Comparison of ENCODE assay signal across 20 mouse cellular contexts in the genomic region with DNA sequence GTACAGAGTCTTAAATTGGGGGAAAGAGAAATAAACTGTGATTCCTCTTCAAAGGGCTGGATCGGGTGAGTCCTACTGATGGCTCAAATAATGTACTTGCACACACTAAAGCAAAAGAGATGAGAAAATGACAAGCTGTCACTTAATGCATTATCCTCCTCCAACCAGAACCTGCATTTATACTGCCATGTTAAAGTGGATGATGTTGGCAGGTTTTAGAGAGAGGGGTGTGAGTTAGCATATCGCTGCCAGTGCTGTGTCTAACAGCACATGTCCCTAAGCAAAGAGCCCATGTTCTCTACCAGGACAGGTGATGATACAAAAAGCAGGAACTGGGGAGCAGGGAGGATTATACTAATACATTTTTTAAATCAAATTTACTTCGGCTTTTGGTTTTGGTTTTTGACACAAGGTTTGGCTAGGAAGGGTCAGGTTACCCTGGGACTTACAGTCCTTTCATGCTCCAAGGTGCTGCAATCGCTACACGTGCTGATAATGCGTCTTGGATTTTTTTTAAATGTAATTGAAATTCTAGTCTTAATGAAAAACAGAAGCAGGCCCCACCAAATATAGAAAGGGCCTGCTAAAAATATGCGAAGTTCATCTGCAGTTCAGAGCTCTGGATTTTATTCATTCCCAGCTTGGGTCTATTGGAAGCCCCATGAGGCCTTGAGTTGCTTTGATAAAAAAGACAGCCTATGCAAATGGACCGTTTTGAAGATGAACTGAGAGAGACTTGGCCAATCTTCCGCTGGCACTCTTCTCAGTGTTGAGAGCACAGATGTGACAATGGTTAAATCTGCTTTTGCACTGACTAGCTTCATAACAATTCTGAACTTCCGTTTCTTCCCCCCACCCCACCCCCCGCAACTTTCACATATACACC. TPM values are rescaled to one million over a fixed set of nuclear protein-coding genes. Genes with fewer than 3 reads are reported as not detected.
A peak's percentile ranks its signal among the peaks of the same experiment; 100 is the strongest.
DNase-seq lines count a peak whose midpoint lies in the region; ATAC-seq and TF ChIP-seq lines count a peak whose summit lies in the region.
"Had no signal": no experiment of that assay in that cellular context is flagged by ENCODE, and none has a peak within 500 bp of the region (broad histone marks: within the 10 kb centered on the region; RNA-seq: fewer than 3 reads in every experiment).

No protein-coding gene starts in this region.

- WGBS in forebrain, embryonic 14.5 days, result 64% methylated on average over 11 of the region's 11 CpGs
- WGBS in forebrain, embryonic 10.5 days, result 59% methylated on average over 11 of the region's 11 CpGs
- WGBS in midbrain, embryonic 11.5 days, result 58% methylated on average over 11 of the region's 11 CpGs
- 62% methylated on average over 11 of the region's 11 CpGs for WGBS in midbrain, embryonic 10.5 days
- WGBS in forebrain, postnatal 0 days, result 47% methylated on average over 11 of the region's 11 CpGs

- H3K9me3 ChIP-seq in forebrain, embryonic 14.5 days (replicated peaks; ENCODE audit: control insufficient read depth, low read length), result no peaks in the 10 kb centered on the region
- no peaks in the 10 kb centered on the region for H3K9me3 ChIP-seq in forebrain, embryonic 10.5 days
- H3K9me3 ChIP-seq in midbrain, embryonic 11.5 days (ENCODE audit: control insufficient read depth, low read length), result no peaks in the 10 kb centered on the region
- no peaks in the 10 kb centered on the region for H3K9me3 ChIP-seq in midbrain, embryonic 10.5 days (replicated peaks)
- H3K9me3 ChIP-seq in forebrain, postnatal 0 days (ENCODE audit: low read length), result no peaks in the 10 kb centered on the region
- H3K9me3 ChIP-seq: embryonic facial prominence, embryonic 15.5 days; hindbrain, embryonic 15.5 days; liver, embryonic 15.5 days had no signal

- H3K4me1 ChIP-seq in forebrain, embryonic 14.5 days (ENCODE audit: control insufficient read depth, insufficient read depth, low read length), result no peaks in the 10 kb centered on the region
- peaks cover 11% of the 10 kb centered on the region for H3K4me1 ChIP-seq in forebrain, embryonic 10.5 days
- H3K4me1 ChIP-seq in midbrain, embryonic 11.5 days (ENCODE audit: control insufficient read depth, insufficient read depth, low read length), result peaks cover 4% of the 10 kb centered on the region
- H3K4me1 ChIP-seq in midbrain, embryonic 10.5 days, result peaks cover 10% of the 10 kb centered on the region
- no peaks in the 10 kb centered on the region for H3K4me1 ChIP-seq in forebrain, postnatal 0 days (ENCODE audit: insufficient read depth)
- H3K4me1 ChIP-seq: hindbrain, embryonic 15.5 days; liver, embryonic 15.5 days had no signal

- DNase-seq in forebrain, embryonic 14.5 days (ENCODE audit: low spot score), result peak; percentile 36
- DNase-seq in forebrain, embryonic 10.5 days (ENCODE audit: extremely low spot score, low spot score), result no peak
- DNase-seq in midbrain, embryonic 11.5 days (ENCODE audit: low spot score, missing footprints), result no peak
- DNase-seq in midbrain, embryonic 10.5 days (ENCODE audit: low spot score), result no peak
- no peak for DNase-seq in forebrain, postnatal 0 days
- no peak for DNase-seq in thymus, postnatal 4 days
- no peak for DNase-seq in B cell, adult 2 months
- DNase-seq in cerebellum, postnatal 14 days, result no peak
- DNase-seq: adrenal gland, postnatal 25 days; cerebellum, adult 8-10 months; gastrocnemius, postnatal 25 days; kidney, adult 11 months; left cerebral cortex, postnatal 4 days had no signal

- no peak overlapping the region for H3K27ac ChIP-seq in forebrain, embryonic 14.5 days (ENCODE audit: low read depth, low read length)
- H3K27ac ChIP-seq in forebrain, embryonic 10.5 days, result no peak overlapping the region
- no peak overlapping the region for H3K27ac ChIP-seq in midbrain, embryonic 11.5 days (ENCODE audit: low read depth, low read length)
- no peak overlapping the region for H3K27ac ChIP-seq in midbrain, embryonic 10.5 days (replicated peaks)
- no peak overlapping the region for H3K27ac ChIP-seq in forebrain, postnatal 0 days (ENCODE audit: low read depth, low read length)
- H3K27ac ChIP-seq: embryonic facial prominence, embryonic 15.5 days; hindbrain, embryonic 15.5 days; kidney, postnatal 0 days; layer of hippocampus, adult 2 months; liver, embryonic 15.5 days had no signal

- no peak overlapping the region for H3K4me2 ChIP-seq in forebrain, embryonic 14.5 days (ENCODE audit: low read length)
- H3K4me2 ChIP-seq in midbrain, embryonic 11.5 days, result no peak overlapping the region
- no peak overlapping the region for H3K4me2 ChIP-seq in forebrain, postnatal 0 days (ENCODE audit: low read depth)
- H3K4me2 ChIP-seq: embryonic facial prominence, embryonic 15.5 days; hindbrain, embryonic 15.5 days; liver, embryonic 15.5 days had no signal

- no peak for TF ChIP-seq CTCF in forebrain, postnatal 0 days (IDR thresholded peaks at IDR 0.05; ENCODE audit: low read depth)

- H3K9ac ChIP-seq in forebrain, embryonic 14.5 days (ENCODE audit: low read length), result no peak overlapping the region
- H3K9ac ChIP-seq in midbrain, embryonic 11.5 days (ENCODE audit: low read length), result no peak overlapping the region
- H3K9ac ChIP-seq in forebrain, postnatal 0 days, result no peak overlapping the region
- H3K9ac ChIP-seq: embryonic facial prominence, embryonic 15.5 days; hindbrain, embryonic 15.5 days; liver, embryonic 15.5 days had no signal

- no peaks in the 10 kb centered on the region for H3K36me3 ChIP-seq in forebrain, embryonic 14.5 days (ENCODE audit: control insufficient read depth, insufficient read depth, low read length)
- no peaks in the 10 kb centered on the region for H3K36me3 ChIP-seq in forebrain, embryonic 10.5 days (replicated peaks)
- H3K36me3 ChIP-seq in midbrain, embryonic 11.5 days (ENCODE audit: control insufficient read depth, insufficient read depth, low read length), result no peaks in the 10 kb centered on the region
- no peaks in the 10 kb centered on the region for H3K36me3 ChIP-seq in midbrain, embryonic 10.5 days
- no peaks in the 10 kb centered on the region for H3K36me3 ChIP-seq in forebrain, postnatal 0 days (ENCODE audit: insufficient read depth)
- H3K36me3 ChIP-seq: embryonic facial prominence, embryonic 15.5 days; hindbrain, embryonic 15.5 days; liver, embryonic 15.5 days had no signal

- ATAC-seq in forebrain, embryonic 14.5 days, result peak; percentile 65
- ATAC-seq in midbrain, embryonic 11.5 days (ENCODE audit: low FRiP score), result peak; percentile 30; the same call in 1 of the 2 replicates
- peak; percentile 73 for ATAC-seq in forebrain, postnatal 0 days
- ATAC-seq: activated CD4-positive, CD25-positive, alpha-beta regulatory T cell, adult 4 months; Patski had no signal

- no peaks in the 10 kb centered on the region for H3K27me3 ChIP-seq in forebrain, embryonic 14.5 days (replicated peaks; ENCODE audit: control insufficient read depth, insufficient read depth, low read length)
- H3K27me3 ChIP-seq in forebrain, embryonic 10.5 days (ENCODE audit: poor library complexity, severe bottlenecking), result no peaks in the 10 kb centered on the region
- H3K27me3 ChIP-seq in midbrain, embryonic 11.5 days (ENCODE audit: control insufficient read depth, insufficient read depth, low read length), result no peaks in the 10 kb centered on the region
- no peaks in the 10 kb centered on the region for H3K27me3 ChIP-seq in midbrain, embryonic 10.5 days (ENCODE audit: low read depth, poor library complexity, severe bottlenecking)
- H3K27me3 ChIP-seq in forebrain, postnatal 0 days (ENCODE audit: insufficient read depth, low read length), result no peaks in the 10 kb centered on the region; the same call in 1 of the 2 replicates
- H3K27me3 ChIP-seq: embryonic facial prominence, embryonic 15.5 days; hindbrain, embryonic 15.5 days; liver, embryonic 15.5 days; Patski had no signal

- no peak overlapping the region for H3K4me3 ChIP-seq in forebrain, embryonic 14.5 days (ENCODE audit: low read depth, low read length)
- no peak overlapping the region for H3K4me3 ChIP-seq in forebrain, embryonic 10.5 days
- no peak overlapping the region for H3K4me3 ChIP-seq in midbrain, embryonic 11.5 days (ENCODE audit: low read depth, low read length)
- H3K4me3 ChIP-seq in midbrain, embryonic 10.5 days, result no peak overlapping the region
- no peak overlapping the region for H3K4me3 ChIP-seq in forebrain, postnatal 0 days (ENCODE audit: low read depth, low read length)
- H3K4me3 ChIP-seq: embryonic facial prominence, embryonic 15.5 days; hindbrain, embryonic 15.5 days; layer of hippocampus, adult 2 months; liver, embryonic 15.5 days had no signal

RNA-seq across cellular contexts. Expression of gene Gpr88, which starts 24.7 kb away (rescaled TPM):
- polyA plus RNA-seq in forebrain, embryonic 14.5 days (2014; fragmentation: Nextera tagmentation; extraction: Ambion mirVana), result 5.2 and 9.6 TPM in 2 replicates
- polyA plus RNA-seq in forebrain, embryonic 10.5 days (2016; fragmentation: Nextera tagmentation; extraction: Ambion mirVana), result not detected in 2 replicates
- polyA plus RNA-seq in midbrain, embryonic 11.5 days (2014; fragmentation: Nextera tagmentation; extraction: Ambion mirVana), result 0.05 TPM in 1 of 2 replicates, not detected in the other
- polyA plus RNA-seq in midbrain, embryonic 10.5 days (2016; fragmentation: Nextera tagmentation; extraction: Ambion mirVana), result not detected in 2 replicates
- total RNA-seq in forebrain, postnatal 0 days (2014; rRNA removed), result 33.6 and 54.7 TPM in 2 replicates
- polyA plus RNA-seq in forebrain, postnatal 0 days (2015; fragmentation: Nextera tagmentation; extraction: Ambion mirVana), result 15.2 and 20.5 TPM in 2 replicates
- total RNA-seq: gastrocnemius, postnatal 25 days had no signal
- polyA plus RNA-seq: activated CD4-positive, CD25-positive, alpha-beta regulatory T cell, adult 4 months had no signal
